Mouse (Mus musculus): ENCODE measurements around the gene Gng12.

- TF ChIP-seq ZC3H11A (IDR thresholded peaks at IDR 0.05; ENCODE audit: borderline replicate concordance, low read depth, low read length) (no peak), CHD2 (IDR thresholded peaks at IDR 0.05; ENCODE audit: low read depth, low read length) (no peak), ZNF384 (IDR thresholded peaks at IDR 0.05; ENCODE audit: low read depth, low read length) (no peak)
These were observed 120.4 kb downstream of the Gng12 start for GRCm38 (mm10) chr6:67016520-67017111.

Data from ES-E14 (cell line).